Mouse (Mus musculus): ENCODE results near the gene Oaf. TPM values are rescaled to one million over a fixed set of nuclear protein-coding genes. Genes with fewer than 3 reads are reported as not detected.

Gene Oaf
- total and polyA plus RNA-seq, 3 experiments, result 57.6 to 137 TPM; not detected in 1

DNA sequence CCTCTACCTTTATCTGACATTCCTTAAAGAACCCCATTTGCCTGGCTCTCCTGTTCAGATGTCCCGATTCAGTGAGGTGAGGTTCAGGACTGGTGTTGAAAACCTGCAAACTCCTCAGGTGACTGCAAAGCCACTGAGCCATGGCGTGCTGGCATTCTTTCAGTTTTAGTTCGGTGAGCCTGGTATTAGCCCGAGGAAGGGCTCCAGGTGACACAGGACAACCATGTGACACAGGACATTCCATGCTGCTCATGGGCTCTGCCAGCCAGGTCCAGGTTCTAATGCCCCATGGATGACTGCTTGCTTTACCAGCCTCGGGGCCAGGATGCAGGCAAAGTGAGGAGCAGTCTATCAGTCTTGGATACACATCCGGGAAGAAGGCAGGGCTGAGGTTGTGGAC lies 4.4 kb downstream of the Oaf start:
- peaks cover 15 to 60% of the 10 kb centered on the region in 2 experiments for H3K4me1 ChIP-seq (ENCODE audit: control insufficient read depth in 1 of 2, insufficient read depth in 2 of 2, low read length in 2 of 2)
- H3K36me3 ChIP-seq (ENCODE audit: control insufficient read depth in 1 of 2, insufficient read depth in 2 of 2, low read length in 2 of 2), result peaks cover 0 to 57% of the 10 kb centered on the region in 2 experiments; a peak in 3 of 4 replicates
- H3K4me3 ChIP-seq (ENCODE audit: control insufficient read depth in 1 of 2, insufficient read depth in 1 of 2, low read depth in 2 of 2, low read length in 2 of 2), result no peak overlapping the region
- peak overlapping the region; percentile 86 for H3K27ac ChIP-seq (ENCODE audit: control insufficient read depth, low read depth, low read length)
- peaks cover 58% of the 10 kb centered on the region for H3K79me2 ChIP-seq (ENCODE audit: control insufficient read depth, insufficient read depth, low read length, poor library complexity)
- no peak for TF ChIP-seq TBP (IDR thresholded peaks at IDR 0.05; ENCODE audit: low read depth, low read length)
- TF ChIP-seq CHD2 (IDR thresholded peaks at IDR 0.05; ENCODE audit: low read length), result no peak
- TF ChIP-seq KAT2A (conservative IDR thresholded peaks at IDR 0.05; ENCODE audit: low read depth, low read length), result no peak
- TF ChIP-seq NRF1 (IDR thresholded peaks at IDR 0.05; ENCODE audit: insufficient read depth, low read depth, low read length, poor library complexity, severe bottlenecking), result no peak
- no peak for TF ChIP-seq ETS1 (IDR thresholded peaks at IDR 0.05; ENCODE audit: low read depth, low read length)
- TF ChIP-seq MAZ (IDR thresholded peaks at IDR 0.05; ENCODE audit: low read depth, low read length), result no peak
- TF ChIP-seq MYB (IDR thresholded peaks at IDR 0.05; ENCODE audit: low read depth, low read length), result no peak
- no peak for TF ChIP-seq POLR2AphosphoS5 (IDR thresholded peaks at IDR 0.05; ENCODE audit: borderline replicate concordance, low read depth, low read length)
- TF ChIP-seq ZMIZ1 (IDR thresholded peaks at IDR 0.05; ENCODE audit: low read depth, low read length), result no peak
- TF ChIP-seq UBTF (IDR thresholded peaks at IDR 0.05; ENCODE audit: borderline replicate concordance, insufficient read depth, low read depth, low read length), result no peak
- TF ChIP-seq E2F4 (IDR thresholded peaks at IDR 0.05; ENCODE audit: borderline replicate concordance, low read depth, low read length), result no peak
- DNase-seq (ENCODE audit: low read depth, low spot score), result no peak
- H3K9ac ChIP-seq (ENCODE audit: control insufficient read depth, low read depth, low read length, poor library complexity, severe bottlenecking), result peak overlapping the region; percentile 9; the same call in 1 of the 2 replicates
- H3K27me3 ChIP-seq (ENCODE audit: control insufficient read depth in 1 of 2, insufficient read depth in 2 of 2, low read length in 2 of 2), result no peaks in the 10 kb centered on the region
- H3K9me3 ChIP-seq (replicated peaks; ENCODE audit: insufficient read depth, low read length), result no peaks in the 10 kb centered on the region

DNA sequence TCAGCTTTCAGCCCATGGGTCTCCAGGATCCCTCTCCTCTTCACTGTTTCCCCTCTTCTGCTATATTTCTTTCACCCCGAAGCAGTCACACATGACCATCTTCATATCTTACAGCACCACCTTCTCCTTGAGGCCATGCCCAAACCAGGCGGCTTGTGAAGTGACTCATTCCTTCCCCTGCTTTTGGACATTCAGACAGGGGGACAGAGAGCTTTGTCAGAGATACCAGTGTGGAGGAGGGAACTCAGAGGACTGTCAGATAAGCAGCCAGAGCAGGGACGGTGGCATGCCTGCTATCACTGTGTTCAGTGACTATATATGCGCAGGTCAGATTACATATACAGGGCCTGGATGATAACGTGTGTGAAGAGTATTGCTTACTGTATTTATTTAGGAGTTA lies 5.2 kb downstream of the Oaf start:
- H3K36me3 ChIP-seq (ENCODE audit: control insufficient read depth in 1 of 2, insufficient read depth in 2 of 2, low read length in 2 of 2), result peaks cover 0 to 58% of the 10 kb centered on the region in 2 experiments; a peak in 3 of 4 replicates
- H3K9ac ChIP-seq (ENCODE audit: control insufficient read depth, low read depth, low read length, poor library complexity, severe bottlenecking), result peak overlapping the region; percentile 31
- 0 out of 4 replicates have a peak overlapping the region, but pooled peaks of 1 of the 2 experiments have one; percentile 3 for H3K4me3 ChIP-seq (ENCODE audit: control insufficient read depth in 1 of 2, insufficient read depth in 1 of 2, low read depth in 2 of 2, low read length in 2 of 2)
- peak overlapping the region; percentile 91 for H3K27ac ChIP-seq (ENCODE audit: control insufficient read depth, low read depth, low read length)
- peaks cover 62% of the 10 kb centered on the region for H3K79me2 ChIP-seq (ENCODE audit: control insufficient read depth, insufficient read depth, low read length, poor library complexity)
- peaks cover 15 to 61% of the 10 kb centered on the region in 2 experiments for H3K4me1 ChIP-seq (ENCODE audit: control insufficient read depth in 1 of 2, insufficient read depth in 2 of 2, low read length in 2 of 2)
- DNase-seq (ENCODE audit: low read depth, low spot score), result peak; percentile 96
- H3K27me3 ChIP-seq (ENCODE audit: control insufficient read depth in 1 of 2, insufficient read depth in 2 of 2, low read length in 2 of 2), result no peaks in the 10 kb centered on the region
- H3K9me3 ChIP-seq (replicated peaks; ENCODE audit: insufficient read depth, low read length), result no peaks in the 10 kb centered on the region
- TF ChIP-seq SIN3A (IDR thresholded peaks at IDR 0.05; ENCODE audit: low read length) (peak; percentile 96), RCOR1 (IDR thresholded peaks at IDR 0.05; ENCODE audit: low read depth, low read length) (peak; percentile 91), ZC3H11A (IDR thresholded peaks at IDR 0.05; ENCODE audit: low read depth, low read length) (no peak), ETS1 (IDR thresholded peaks at IDR 0.05; ENCODE audit: low read depth, low read length) (peak; percentile 96), TBP (IDR thresholded peaks at IDR 0.05; ENCODE audit: low read depth, low read length) (0 out of 2 replicates have a peak, but pooled peaks have one; percentile 43), TCF12 (IDR thresholded peaks at IDR 0.05; ENCODE audit: low read depth, low read length) (peak; percentile 98), MYC (IDR thresholded peaks at IDR 0.05; ENCODE audit: low read depth, low read length) (peak; percentile 69; the same call in 1 of the 2 replicates), ELF1 (IDR thresholded peaks at IDR 0.05; ENCODE audit: low read depth, low read length) (no peak), CHD2 (IDR thresholded peaks at IDR 0.05; ENCODE audit: low read length) (peak; percentile 35), CHD1 (IDR thresholded peaks at IDR 0.05; ENCODE audit: low read depth, low read length) (no peak), MYB (IDR thresholded peaks at IDR 0.05; ENCODE audit: low read depth, low read length) (peak; percentile 65), UBTF (IDR thresholded peaks at IDR 0.05; ENCODE audit: borderline replicate concordance, insufficient read depth, low read depth, low read length) (no peak), EP300 (IDR thresholded peaks at IDR 0.05; ENCODE audit: low read depth in 1 of 2, low read length in 2 of 2) (peak; percentile 97 to 99), USF1 (IDR thresholded peaks at IDR 0.05; ENCODE audit: low read depth, low read length) (peak; percentile 65), BHLHE40 (IDR thresholded peaks at IDR 0.05; ENCODE audit: borderline replicate concordance, low read depth, low read length) (peak; percentile 86), MEF2A (IDR thresholded peaks at IDR 0.05; ENCODE audit: extremely low read depth, insufficient replicate concordance, low read depth, low read length, poor library complexity, severe bottlenecking) (no peak), MXI1 (IDR thresholded peaks at IDR 0.05; ENCODE audit: low read depth, low read length) (peak; percentile 86), GATA1 (IDR thresholded peaks at IDR 0.05; ENCODE audit: low read depth, low read length) (peak; percentile 99), NRF1 (IDR thresholded peaks at IDR 0.05; ENCODE audit: insufficient read depth, low read depth, low read length, poor library complexity, severe bottlenecking) (peak; percentile 53; the same call in 1 of the 2 replicates), ZNF384 (IDR thresholded peaks at IDR 0.05; ENCODE audit: low read depth, low read length) (no peak), SMC3 (IDR thresholded peaks at IDR 0.05; ENCODE audit: low read depth, low read length) (no peak), POLR2AphosphoS2 (IDR thresholded peaks at IDR 0.05; ENCODE audit: low read length) (peak; percentile 70; the same call in 1 of the 2 replicates), JUND (IDR thresholded peaks at IDR 0.05; ENCODE audit: low read depth, low read length) (peak; percentile 96), POLR2A (IDR thresholded peaks at IDR 0.05; ENCODE audit: control insufficient read depth in 1 of 2, insufficient read depth in 1 of 2, low read depth in 1 of 2, low read length in 2 of 2, poor library complexity in 1 of 2) (peak in 1 of 2 experiments; percentile 49; a peak in 1 of 4 replicates), TAL1 (IDR thresholded peaks at IDR 0.05; ENCODE audit: low read length) (peak; percentile 99)

All from MEL (cell line).